Mouse (Mus musculus): ENCODE results near the gene Gm47959. TPM values are rescaled to one million over a fixed set of nuclear protein-coding genes. Genes with fewer than 3 reads are reported as not detected.

The Gm47959 gene
- polyA plus RNA-seq, 1 experiment from 2014 or later, result not detected

- no peaks in the 10 kb centered on the region for H3K4me1 ChIP-seq (ENCODE audit: control insufficient read depth, insufficient read depth, low read length)
- H3K27me3 ChIP-seq (ENCODE audit: control insufficient read depth, insufficient read depth, low read length), result no peaks in the 10 kb centered on the region
- H3K9ac ChIP-seq (replicated peaks; ENCODE audit: low read length), result no peak overlapping the region
- no peak for ATAC-seq (replicated peaks; ENCODE audit: insufficient number of reproducible peaks, low FRiP score, low TSS enrichment, low read depth)
- WGBS, result 67% methylated on average over 11 of the region's 11 CpGs
- no peaks in the 10 kb centered on the region for H3K9me3 ChIP-seq (replicated peaks; ENCODE audit: control insufficient read depth, low read length)
- H3K36me3 ChIP-seq (replicated peaks; ENCODE audit: control insufficient read depth, insufficient read depth, low read depth, low read length), result no peaks in the 10 kb centered on the region
- no peak overlapping the region for H3K27ac ChIP-seq (replicated peaks; ENCODE audit: low read depth, low read length)
- no peak for DNase-seq (ENCODE audit: low spot score)
- no peak overlapping the region for H3K4me2 ChIP-seq (ENCODE audit: low read depth, low read length)
- no peak overlapping the region for H3K4me3 ChIP-seq (ENCODE audit: low read depth, low read length)
Measured at GRCm38 (mm10) chr1:83036892-83037667, 36.7 kb downstream of the Gm47959 start.

- no peaks in the 10 kb centered on the region for H3K4me1 ChIP-seq (ENCODE audit: control insufficient read depth, insufficient read depth, low read length)
- H3K36me3 ChIP-seq (replicated peaks; ENCODE audit: control insufficient read depth, insufficient read depth, low read depth, low read length), result no peaks in the 10 kb centered on the region
- H3K4me3 ChIP-seq (ENCODE audit: low read depth, low read length), result peak within 1 kb of the TSS; percentile 41
- peak within 1 kb of the TSS; percentile 50 for H3K9ac ChIP-seq (replicated peaks; ENCODE audit: low read length)
- H3K27me3 ChIP-seq (ENCODE audit: control insufficient read depth, insufficient read depth, low read length), result no peaks in the 10 kb centered on the region
- ATAC-seq (replicated peaks; ENCODE audit: insufficient number of reproducible peaks, low FRiP score, low TSS enrichment, low read depth) (peak; percentile 88), DNase-seq (ENCODE audit: low spot score) (peak; percentile 70)
- no peaks in the 10 kb centered on the region for H3K9me3 ChIP-seq (replicated peaks; ENCODE audit: control insufficient read depth, low read length)
- H3K4me2 ChIP-seq (ENCODE audit: low read depth, low read length), result peak within 1 kb of the TSS; percentile 55
- H3K27ac ChIP-seq (replicated peaks; ENCODE audit: low read depth, low read length), result no peak within 1 kb of the TSS
- under 1% methylated on average over 25 of the region's 25 CpGs for WGBS
Measured at GRCm38 (mm10) chr1:83038109-83038672, 37.8 kb downstream of the Gm47959 start, which contains the start of gene Slc19a3. Slc19a3 (minus strand) TSS chr1:83038448.

GRCm38 (mm10) chr1:83039080-83039479 lies 38.7 kb downstream of the Gm47959 start:
- ATAC-seq (replicated peaks; ENCODE audit: insufficient number of reproducible peaks, low FRiP score, low TSS enrichment, low read depth) (no peak), DNase-seq (ENCODE audit: low spot score) (no peak)
- Histone ChIP-seq H3K27ac (replicated peaks; ENCODE audit: low read depth, low read length) (no peak overlapping the region), H3K4me3 (ENCODE audit: low read depth, low read length) (no peak overlapping the region), H3K36me3 (replicated peaks; ENCODE audit: control insufficient read depth, insufficient read depth, low read depth, low read length) (no peaks in the 10 kb centered on the region), H3K4me2 (ENCODE audit: low read depth, low read length) (no peak overlapping the region), H3K9ac (replicated peaks; ENCODE audit: low read length) (no peak overlapping the region), H3K4me1 (ENCODE audit: control insufficient read depth, insufficient read depth, low read length) (no peaks in the 10 kb centered on the region), H3K27me3 (ENCODE audit: control insufficient read depth, insufficient read depth, low read length) (no peaks in the 10 kb centered on the region), H3K9me3 (replicated peaks; ENCODE audit: control insufficient read depth, low read length) (no peaks in the 10 kb centered on the region)
- WGBS, result 76% methylated on average over 4 of the region's 4 CpGs

GRCm38 (mm10) chr1:83042380-83042779 lies 42.0 kb downstream of the Gm47959 start, which contains the start of gene Krtap28-10:
Krtap28-10 (minus strand) TSS chr1:83042480.
- WGBS, result 96% methylated on average over 2 of the region's 2 CpGs
- Histone ChIP-seq H3K9me3 (replicated peaks; ENCODE audit: control insufficient read depth, low read length) (no peaks in the 10 kb centered on the region), H3K4me3 (ENCODE audit: low read depth, low read length) (no peak within 1 kb of the TSS), H3K36me3 (replicated peaks; ENCODE audit: control insufficient read depth, insufficient read depth, low read depth, low read length) (no peaks in the 10 kb centered on the region), H3K27me3 (ENCODE audit: control insufficient read depth, insufficient read depth, low read length) (no peaks in the 10 kb centered on the region), H3K4me2 (ENCODE audit: low read depth, low read length) (no peak within 1 kb of the TSS), H3K27ac (replicated peaks; ENCODE audit: low read depth, low read length) (no peak within 1 kb of the TSS), H3K4me1 (ENCODE audit: control insufficient read depth, insufficient read depth, low read length) (no peaks in the 10 kb centered on the region), H3K9ac (replicated peaks; ENCODE audit: low read length) (no peak within 1 kb of the TSS)
- ATAC-seq (replicated peaks; ENCODE audit: insufficient number of reproducible peaks, low FRiP score, low TSS enrichment, low read depth) (no peak), DNase-seq (ENCODE audit: low spot score) (no peak)

- no peaks in the 10 kb centered on the region for H3K9me3 ChIP-seq (replicated peaks; ENCODE audit: control insufficient read depth, low read length)
- no peaks in the 10 kb centered on the region for H3K27me3 ChIP-seq (ENCODE audit: control insufficient read depth, insufficient read depth, low read length)
- 96% methylated on average over 5 of the region's 5 CpGs for WGBS
- no peak within 1 kb of the TSS for H3K4me2 ChIP-seq (ENCODE audit: low read depth, low read length)
- no peaks in the 10 kb centered on the region for H3K36me3 ChIP-seq (replicated peaks; ENCODE audit: control insufficient read depth, insufficient read depth, low read depth, low read length)
- ATAC-seq (replicated peaks; ENCODE audit: insufficient number of reproducible peaks, low FRiP score, low TSS enrichment, low read depth) (no peak), DNase-seq (ENCODE audit: low spot score) (no peak)
- H3K27ac ChIP-seq (replicated peaks; ENCODE audit: low read depth, low read length), result no peak within 1 kb of the TSS
- no peak within 1 kb of the TSS for H3K4me3 ChIP-seq (ENCODE audit: low read depth, low read length)
- H3K4me1 ChIP-seq (ENCODE audit: control insufficient read depth, insufficient read depth, low read length), result no peaks in the 10 kb centered on the region
- no peak within 1 kb of the TSS for H3K9ac ChIP-seq (replicated peaks; ENCODE audit: low read length)
Measured at GRCm38 (mm10) chr1:83044882-83045427, 44.6 kb downstream of the Gm47959 start, which contains the start of gene Gm47969. Gm47969 (plus strand) TSS chr1:83044932.

Other genes starting within 250 kb of the Gm47959 start
- not detected in 2 replicates for gene Tm4sf20, start 232.1 kb upstream of the Gm47959 start, polyA plus RNA-seq (2014; fragmentation: Nextera tagmentation; extraction: Ambion mirVana)
- gene Gm47791, start 229.3 kb upstream of the Gm47959 start, polyA plus RNA-seq (2014; fragmentation: Nextera tagmentation; extraction: Ambion mirVana), result not detected in 2 replicates
- 48.6 and 51.6 TPM in 2 replicates for gene Agfg1, start 161.1 kb upstream of the Gm47959 start, polyA plus RNA-seq (2014; fragmentation: Nextera tagmentation; extraction: Ambion mirVana)
- gene A030005L19Rik, start 87.2 kb upstream of the Gm47959 start, polyA plus RNA-seq (2014; fragmentation: Nextera tagmentation; extraction: Ambion mirVana), result not detected in 2 replicates
- gene A030014E15Rik, start 75.6 kb upstream of the Gm47959 start, polyA plus RNA-seq (2014; fragmentation: Nextera tagmentation; extraction: Ambion mirVana), result not detected in 2 replicates
- gene Gm6217, start 69.1 kb upstream of the Gm47959 start, polyA plus RNA-seq (2014; fragmentation: Nextera tagmentation; extraction: Ambion mirVana), result not detected in 2 replicates
- not detected in 2 replicates for gene A030003K21Rik, start 57.2 kb upstream of the Gm47959 start, polyA plus RNA-seq (2014; fragmentation: Nextera tagmentation; extraction: Ambion mirVana)
- not detected in 2 replicates for gene Gm7544, start 44.5 kb upstream of the Gm47959 start, polyA plus RNA-seq (2014; fragmentation: Nextera tagmentation; extraction: Ambion mirVana)
- gene Gm47955, start 40.3 kb upstream of the Gm47959 start, polyA plus RNA-seq (2014; fragmentation: Nextera tagmentation; extraction: Ambion mirVana), result not detected in 2 replicates
- gene Slc19a3, start 37.9 kb downstream of the Gm47959 start, polyA plus RNA-seq (2014; fragmentation: Nextera tagmentation; extraction: Ambion mirVana), result 0.35 and 0.60 TPM in 2 replicates
- not detected in 2 replicates for gene Krtap28-10, start 41.9 kb downstream of the Gm47959 start, polyA plus RNA-seq (2014; fragmentation: Nextera tagmentation; extraction: Ambion mirVana)
- gene Gm47969, start 44.4 kb downstream of the Gm47959 start, polyA plus RNA-seq (2014; fragmentation: Nextera tagmentation; extraction: Ambion mirVana), result not detected in 2 replicates
- not detected in 2 replicates for gene A030005K14Rik, start 58.8 kb downstream of the Gm47959 start, polyA plus RNA-seq (2014; fragmentation: Nextera tagmentation; extraction: Ambion mirVana)
- not detected in 2 replicates for gene Krtap28-13, start 60.4 kb downstream of the Gm47959 start, polyA plus RNA-seq (2014; fragmentation: Nextera tagmentation; extraction: Ambion mirVana)
- not detected in 2 replicates for gene Ccl20, start 116.2 kb downstream of the Gm47959 start, polyA plus RNA-seq (2014; fragmentation: Nextera tagmentation; extraction: Ambion mirVana)
- not detected in 2 replicates for gene Daw1, start 159.2 kb downstream of the Gm47959 start, polyA plus RNA-seq (2014; fragmentation: Nextera tagmentation; extraction: Ambion mirVana)